Comparison of ENCODE assay signal across 23 mouse cellular contexts in the genomic region with DNA sequence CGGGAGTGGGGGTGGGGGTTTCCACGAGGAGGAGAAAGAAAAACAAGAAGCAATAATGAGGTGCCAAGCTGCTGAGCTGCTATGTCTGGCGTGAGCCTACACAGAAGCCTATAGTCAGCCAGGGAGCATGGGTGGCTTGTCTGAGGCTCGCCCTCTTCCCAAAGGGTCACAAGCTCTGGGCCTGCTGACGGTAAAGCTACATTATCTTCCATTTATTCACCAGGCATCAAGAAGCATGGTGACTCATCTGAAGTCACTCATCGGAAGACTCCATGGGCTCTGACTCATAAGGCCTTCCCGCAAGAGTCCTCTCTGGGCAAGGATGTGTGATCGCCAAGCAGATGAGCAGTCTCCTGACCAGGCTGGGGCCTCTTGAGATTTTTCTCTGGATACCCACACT. TPM values are rescaled to one million over a fixed set of nuclear protein-coding genes. Genes with fewer than 3 reads are reported as not detected.
DNase-seq lines count a peak whose midpoint lies in the region; ATAC-seq and TF ChIP-seq lines count a peak whose summit lies in the region.
"Had no signal": no experiment of that assay in that cellular context is flagged by ENCODE, and none has a peak within 500 bp of the region (broad histone marks: within the 10 kb centered on the region; RNA-seq: fewer than 3 reads in every experiment).

No protein-coding gene starts in this region.

- H3K9me3 ChIP-seq in forebrain, embryonic 16.5 days (ENCODE audit: control insufficient read depth, low read length), result no peaks in the 10 kb centered on the region
- H3K9me3 ChIP-seq in liver, postnatal 0 days (ENCODE audit: low read length), result no peaks in the 10 kb centered on the region
- H3K9me3 ChIP-seq: embryonic facial prominence, embryonic 12.5 days; forebrain, embryonic 15.5 days; hindbrain, embryonic 12.5 days; midbrain, embryonic 10.5 days had no signal

- ATAC-seq in forebrain, embryonic 16.5 days, result no peak
- ATAC-seq in liver, postnatal 0 days, result no peak
- ATAC-seq: forebrain, embryonic 15.5 days; inflammation-experienced regulatory T-cells, adult 6 months had no signal

- H3K27me3 ChIP-seq in forebrain, embryonic 16.5 days (replicated peaks; ENCODE audit: control insufficient read depth, insufficient read depth, low read length), result no peaks in the 10 kb centered on the region
- no peaks in the 10 kb centered on the region for H3K27me3 ChIP-seq in liver, postnatal 0 days (ENCODE audit: insufficient read depth, low read length)
- H3K27me3 ChIP-seq: embryonic facial prominence, embryonic 12.5 days; forebrain, embryonic 15.5 days; hindbrain, embryonic 12.5 days had no signal

- H3K4me2 ChIP-seq in forebrain, embryonic 16.5 days (ENCODE audit: low read length), result no peak overlapping the region
- no peak overlapping the region for H3K4me2 ChIP-seq in liver, postnatal 0 days (ENCODE audit: low read depth, low read length)
- H3K4me2 ChIP-seq: embryonic facial prominence, embryonic 12.5 days; forebrain, embryonic 15.5 days; hindbrain, embryonic 12.5 days had no signal

- H3K4me1 ChIP-seq in embryonic fibroblast, embryonic 13.5 days (ENCODE audit: control insufficient read depth, insufficient read depth, low read length), result peaks cover 13% of the 10 kb centered on the region
- H3K4me1 ChIP-seq in forebrain, embryonic 16.5 days (replicated peaks; ENCODE audit: control insufficient read depth, insufficient read depth, low read length), result no peaks in the 10 kb centered on the region
- H3K4me1 ChIP-seq in liver, postnatal 0 days (ENCODE audit: insufficient read depth), result peaks cover 2% of the 10 kb centered on the region; the same call in 1 of the 2 replicates
- H3K4me1 ChIP-seq: embryonic facial prominence, embryonic 12.5 days; forebrain, embryonic 15.5 days had no signal

- no peak overlapping the region for H3K9ac ChIP-seq in forebrain, embryonic 16.5 days (replicated peaks; ENCODE audit: low read depth, low read length)
- no peak overlapping the region for H3K9ac ChIP-seq in liver, postnatal 0 days (replicated peaks)
- H3K9ac ChIP-seq: embryonic facial prominence, embryonic 12.5 days; forebrain, embryonic 15.5 days; hindbrain, embryonic 12.5 days had no signal

- no peak overlapping the region for H3K4me3 ChIP-seq in embryonic fibroblast, embryonic 13.5 days (ENCODE audit: insufficient read depth, low read length)
- H3K4me3 ChIP-seq in forebrain, embryonic 16.5 days (replicated peaks; ENCODE audit: low read length), result no peak overlapping the region
- H3K4me3 ChIP-seq in liver, postnatal 0 days (ENCODE audit: low read depth, low read length), result no peak overlapping the region
- H3K4me3 ChIP-seq: embryonic facial prominence, embryonic 12.5 days; forebrain, embryonic 15.5 days; hindbrain, embryonic 12.5 days; left cerebral cortex, adult 2 months; midbrain, embryonic 10.5 days had no signal

- no peak for TF ChIP-seq CTCF in embryonic fibroblast, embryonic 13.5 days (IDR thresholded peaks at IDR 0.05; ENCODE audit: borderline replicate concordance, insufficient read depth, low read length)
- no peak for TF ChIP-seq CTCF in liver, postnatal 0 days (IDR thresholded peaks at IDR 0.05; ENCODE audit: low read depth)

- peak; percentile 71 to 81 for DNase-seq in adrenal gland, adult (ENCODE audit: inconsistent age in 2 of 2, low spot score in 1 of 2)
- DNase-seq in adrenal gland, postnatal 10 days, result no peak
- DNase-seq in 3134 (ENCODE audit: extremely low read depth, insufficient read length, low spot score), result peak; percentile 82
- peak; percentile 68 for DNase-seq in Muller cell, postnatal 12 days (ENCODE audit: inconsistent ontology term)
- DNase-seq in heart, postnatal 10 days, result no peak
- no peak for DNase-seq in liver, postnatal 0 days
- DNase-seq: cerebellum, adult 9-11 months; gastrocnemius, postnatal 36 days; heart, postnatal 14 days; kidney, adult 8-10 months; kidney, postnatal 14 days; left cerebral cortex, postnatal 4 days; liver; lung, postnatal 4 days; thymus, postnatal 4 days had no signal

- peak overlapping the region; percentile 96 for H3K27ac ChIP-seq in embryonic fibroblast, embryonic 13.5 days (ENCODE audit: insufficient read depth, low read length)
- no peak overlapping the region for H3K27ac ChIP-seq in forebrain, embryonic 16.5 days (ENCODE audit: low read length)
- H3K27ac ChIP-seq in liver, postnatal 0 days (ENCODE audit: low read depth), result no peak overlapping the region
- H3K27ac ChIP-seq: embryonic facial prominence, embryonic 12.5 days; forebrain, embryonic 15.5 days; hindbrain, embryonic 12.5 days; left cerebral cortex, adult 2 months; midbrain, embryonic 10.5 days had no signal

- TF ChIP-seq POLR2A in embryonic fibroblast, embryonic 13.5 days (IDR thresholded peaks at IDR 0.05; ENCODE audit: low read depth, low read length), result no peak

- intact Hi-C loops in heart, postnatal 10 days (cut with DNase I), result no loop called here

- TF ChIP-seq EP300 in liver, postnatal 0 days (IDR thresholded peaks at IDR 0.05; ENCODE audit: low read depth), result no peak

- WGBS in forebrain, embryonic 16.5 days, result 83% methylated on average over 8 of the region's 8 CpGs
- 71% methylated on average over 8 of the region's 8 CpGs for WGBS in liver, postnatal 0 days (ENCODE audit: insufficient replicate concordance)

- no peaks in the 10 kb centered on the region for H3K36me3 ChIP-seq in forebrain, embryonic 16.5 days (ENCODE audit: control insufficient read depth, insufficient read depth)
- H3K36me3 ChIP-seq in liver, postnatal 0 days (replicated peaks; ENCODE audit: insufficient read depth, low read length), result no peaks in the 10 kb centered on the region
- H3K36me3 ChIP-seq: embryonic facial prominence, embryonic 12.5 days; forebrain, embryonic 15.5 days; hindbrain, embryonic 12.5 days; midbrain, embryonic 10.5 days had no signal

RNA-seq across cellular contexts. Expression of gene Zbtb38, which starts 29.4 kb away (rescaled TPM):
- total RNA-seq in adrenal gland, postnatal 10 days (2021), result 10 to 100 TPM; 35.7 to 37.8 TPM
- 33.6 and 47.0 TPM in 2 replicates for polyA plus RNA-seq in embryonic fibroblast, embryonic 13.5 days (2011; ENCODE audit: insufficient read length, low read depth, missing spikeins)
- total RNA-seq in heart, postnatal 10 days (2021), result 10 to 100 TPM; 30.2 to 37.0 TPM
- 52.3 and 54.0 TPM in 2 replicates for polyA plus RNA-seq in forebrain, embryonic 16.5 days (2015; fragmentation: Nextera tagmentation; extraction: Ambion mirVana)
- 6.0 and 7.5 TPM in 2 replicates for polyA plus RNA-seq in liver, postnatal 0 days (2015; fragmentation: Nextera tagmentation; extraction: Ambion mirVana)

Comparison
In these comparisons a context has a peak if more than half of its experiments do, and no peak if none do; other contexts are left out.
1. DNase-seq: peak in adrenal gland, adult (2 of 2), 3134 (single experiment) and Muller cell, postnatal 12 days (single experiment); none in adrenal gland, postnatal 10 days (single experiment), heart, postnatal 10 days (0 of 2) and liver, postnatal 0 days (single experiment).